Mouse (Mus musculus): ENCODE results near the gene Meltf.

GRCm38 (mm10) chr16:31932840-31933697 lies 54.5 kb downstream of the Meltf start:
- TF ChIP-seq CTCF (conservative IDR thresholded peaks at IDR 0.05 in 1 of 2, IDR thresholded peaks at IDR 0.05 in 1 of 2; ENCODE audit: low read depth in 2 of 2, low read length in 2 of 2): no peak
- no peak for TF ChIP-seq MYC (IDR thresholded peaks at IDR 0.05; ENCODE audit: low read depth, low read length)
- TF ChIP-seq BHLHE40 (IDR thresholded peaks at IDR 0.05; ENCODE audit: low read depth, low read length): no peak
- TF ChIP-seq ETS1 (conservative IDR thresholded peaks at IDR 0.05; ENCODE audit: low read depth, low read length): no peak

All from CH12.LX (cell line).